Mouse (Mus musculus): ENCODE measurements around the gene Atp6v0b. TPM values are rescaled to one million over a fixed set of nuclear protein-coding genes. Genes with fewer than 3 reads are reported as not detected.

The Atp6v0b gene
- polyA plus RNA-seq (2021; fragmentation: Nextera tagmentation) = 864 and 877 TPM in 2 replicates
- long read RNA-seq, experiment 1, transcript Atp6v0b-209 (3 exons, 560 nt) = minor isoform, 6 of 669 reads
- long read RNA-seq, experiment 1, transcript Atp6v0b-201 (8 exons, 1,000 nt) = major isoform, 599 of 669 reads
- long read RNA-seq, experiment 1, partial matches to known transcripts = 31 of 669 reads
- long read RNA-seq, experiment 1, other reads (novel, unspliced or antisense) = 29 of 669 reads
- long read RNA-seq, experiment 2, transcript Atp6v0b-201 (8 exons, 1,000 nt) = major isoform, 368 of 406 reads
- long read RNA-seq, experiment 2, partial matches to known transcripts = 15 of 406 reads
- long read RNA-seq, experiment 2, other reads (novel, unspliced or antisense) = 21 of 406 reads

DNA sequence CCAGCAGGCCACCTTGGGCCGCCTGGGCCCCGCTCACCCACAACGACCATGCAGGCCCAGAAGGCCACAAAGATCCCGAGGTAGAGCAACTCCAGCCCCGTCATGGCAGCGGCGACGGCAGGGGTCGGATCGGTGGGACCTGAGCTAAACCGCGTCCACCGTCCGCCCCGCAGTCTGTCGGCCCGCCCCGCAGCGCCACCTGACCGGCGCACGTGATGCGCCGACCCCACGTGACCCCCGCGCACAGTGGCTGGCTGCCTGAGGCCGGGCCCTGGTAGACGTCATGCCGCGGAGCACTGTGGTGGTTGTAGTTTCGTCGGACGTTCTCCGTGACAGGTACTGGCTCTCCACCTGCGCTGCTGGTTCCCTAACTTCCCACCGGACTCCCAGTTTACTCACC lies at the start of gene Atp6v0b:
Gene Atp6v0b (minus strand): TSS at position 201 of the 400 bp plus-strand sequence.

DNA sequence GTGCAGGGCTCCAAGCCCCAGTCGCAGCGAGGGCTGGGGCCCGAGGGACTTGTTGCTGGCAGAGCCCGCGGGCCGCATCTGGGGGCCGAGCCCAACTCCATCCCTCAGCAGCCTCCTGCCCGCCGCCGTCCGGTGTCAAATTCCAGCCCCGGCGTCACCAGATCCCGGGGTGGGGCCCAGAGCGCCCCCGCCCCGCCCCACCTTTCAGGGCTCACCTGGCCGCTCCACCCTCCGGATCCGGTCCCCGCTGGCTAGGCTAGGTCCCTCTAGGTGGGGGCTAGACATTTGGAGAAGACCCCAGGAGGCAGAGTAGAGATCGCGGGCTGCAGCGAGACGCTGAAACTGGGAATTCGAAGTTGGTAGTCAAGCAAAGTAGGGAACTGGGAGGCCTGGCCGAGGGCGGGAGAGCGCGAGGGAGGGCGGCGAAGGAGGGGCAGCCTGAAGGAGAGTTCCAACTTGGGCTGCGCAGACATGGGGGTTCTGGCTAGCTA lies 42.3 kb upstream of the Atp6v0b start, which contains the start of gene Artn:
Gene Artn (minus strand): TSS at position 373 of the 491 bp plus-strand sequence.

DNA sequence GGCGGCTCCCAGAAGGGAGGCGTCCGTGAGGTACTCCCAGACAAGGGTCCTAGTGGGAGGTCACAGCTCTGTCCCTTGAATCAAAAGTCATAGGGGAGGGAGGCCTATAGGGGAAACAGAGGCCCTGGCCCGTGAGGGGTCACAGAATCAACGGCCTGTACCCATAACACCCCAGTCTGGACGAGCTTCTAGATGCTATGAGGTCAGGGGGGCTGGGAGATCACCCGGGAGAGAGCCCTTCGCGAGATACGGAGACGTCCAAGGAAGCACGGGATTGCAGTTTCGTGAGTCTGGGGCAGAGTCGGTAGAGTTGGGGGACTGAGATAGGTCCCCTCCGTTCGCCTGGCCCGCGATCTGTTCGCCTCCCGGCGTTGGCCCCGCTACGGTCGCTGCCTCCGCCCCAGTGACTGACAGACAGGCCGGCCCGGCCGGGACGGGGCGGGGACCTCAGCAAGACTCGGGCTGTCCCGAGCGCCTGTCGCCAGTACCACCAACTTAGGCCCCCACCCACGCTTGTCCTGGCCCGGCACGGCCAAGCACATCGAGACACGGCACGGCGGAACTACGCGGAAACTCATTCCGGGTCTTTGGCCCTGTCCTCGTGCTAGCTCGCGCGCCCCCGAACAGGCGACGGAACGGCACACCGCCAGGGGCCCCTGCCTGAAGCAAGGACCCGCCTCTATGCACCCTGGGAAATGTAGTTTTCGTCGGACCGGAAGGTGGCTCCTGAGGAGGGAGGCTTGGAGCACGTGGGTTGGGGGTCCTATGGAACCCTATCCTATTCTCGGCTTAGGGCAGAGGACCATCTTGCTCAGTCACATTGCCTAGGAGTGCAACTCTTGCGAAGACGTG lies 27.7 kb upstream of the Atp6v0b start, which contains the start of gene Ipo13:
Gene Ipo13 (minus strand): TSS at position 409 of the 852 bp plus-strand sequence.

DNA sequence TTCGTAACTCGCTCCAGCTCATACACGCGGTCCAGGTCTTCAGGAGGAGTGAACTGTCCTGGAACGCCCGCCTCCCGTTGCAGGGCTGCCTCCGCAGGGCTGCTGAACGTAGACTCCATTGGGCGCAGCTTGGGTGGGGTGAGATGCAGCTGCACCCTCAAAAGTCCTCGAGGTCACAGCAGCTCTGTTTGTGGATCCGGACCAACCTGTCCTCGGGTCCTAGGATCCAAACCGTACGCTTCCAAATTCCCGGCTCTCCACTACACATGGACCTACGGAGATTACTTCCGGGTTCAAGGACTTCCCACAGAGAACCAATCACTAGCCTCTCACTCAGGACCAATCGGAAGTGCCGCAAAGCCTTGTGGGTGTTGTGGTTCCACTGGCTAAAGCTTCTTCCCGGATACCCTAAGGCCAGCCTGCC lies 4.6 kb upstream of the Atp6v0b start, which contains the start of gene Dph2:
Gene Dph2 (minus strand): TSS at position 295 of the 424 bp plus-strand sequence.

DNA sequence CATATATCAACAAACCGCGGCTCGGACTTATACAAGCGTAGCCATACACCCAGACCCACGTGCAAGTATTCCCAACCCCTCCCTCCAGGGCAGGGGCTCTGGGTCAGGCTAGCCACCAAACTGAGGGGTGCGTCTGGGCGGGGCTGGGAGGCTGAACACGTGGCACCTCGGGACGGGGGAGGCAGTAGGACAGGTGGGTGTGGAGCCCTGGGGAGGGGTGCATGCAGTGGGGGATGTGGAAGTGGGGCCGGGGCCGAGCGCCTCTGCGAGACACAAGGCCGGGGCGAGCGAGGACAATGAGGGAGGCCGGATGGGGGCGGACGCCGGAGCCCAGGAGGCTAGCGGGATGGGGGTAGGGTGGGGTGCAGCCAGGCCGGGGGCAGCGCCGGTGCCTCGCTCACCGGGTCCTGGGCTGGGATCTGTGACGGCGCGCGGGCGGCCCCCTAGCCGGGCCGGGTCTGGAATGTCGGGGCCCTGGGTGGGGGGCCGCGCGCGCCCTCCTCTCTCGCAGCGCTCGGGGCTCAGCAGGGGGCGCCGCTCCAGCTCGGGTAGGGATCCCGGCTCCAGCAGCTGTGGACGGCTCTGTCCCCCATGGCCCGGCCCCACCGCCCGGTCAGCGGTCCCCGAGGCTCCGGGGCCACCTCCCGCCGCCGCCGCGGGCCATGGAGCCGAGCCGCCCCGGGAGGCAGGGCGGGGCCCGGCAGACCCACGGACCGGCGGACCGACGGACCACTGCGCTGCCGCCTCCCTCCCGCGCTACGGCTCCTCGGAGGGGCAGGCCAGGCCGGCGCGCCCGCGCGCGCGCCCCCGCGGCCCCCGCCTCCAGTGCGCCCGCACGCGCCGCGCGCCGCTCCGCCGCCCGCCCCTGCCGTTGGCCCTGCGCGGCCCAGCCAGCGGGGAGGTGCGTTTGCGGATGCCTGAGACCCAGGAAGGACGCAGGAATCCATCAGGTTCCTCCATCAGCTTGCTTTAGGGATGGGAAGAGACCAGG lies 4.1 kb downstream of the Atp6v0b start, which contains the start of gene B4galt2:
Gene B4galt2 (minus strand): TSS at position 787 of the 991 bp plus-strand sequence.

DNA sequence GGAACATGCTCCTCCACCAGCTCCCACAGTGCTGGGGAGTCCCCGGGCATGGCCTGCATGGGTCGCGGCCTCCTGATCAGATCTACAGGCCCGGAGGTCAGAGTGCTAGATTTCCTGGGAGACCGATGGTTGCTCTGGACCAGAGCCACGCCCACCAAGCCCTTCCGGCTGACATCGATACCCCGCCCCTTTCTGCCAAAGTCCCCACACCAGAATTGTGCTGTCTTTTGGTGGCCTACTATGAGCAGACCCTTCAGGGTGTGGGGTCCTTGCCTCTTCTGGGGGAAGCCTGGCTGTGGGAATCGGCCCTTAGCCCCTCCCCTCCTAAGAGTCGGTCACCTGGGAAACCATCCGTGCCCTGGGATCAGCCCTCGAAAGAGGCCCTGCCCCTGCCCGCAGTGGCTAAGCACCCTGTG lies 14.7 kb downstream of the Atp6v0b start, which contains the start of gene Ccdc24:
Gene Ccdc24 (minus strand): TSS at position 87 of the 416 bp plus-strand sequence.

DNA sequence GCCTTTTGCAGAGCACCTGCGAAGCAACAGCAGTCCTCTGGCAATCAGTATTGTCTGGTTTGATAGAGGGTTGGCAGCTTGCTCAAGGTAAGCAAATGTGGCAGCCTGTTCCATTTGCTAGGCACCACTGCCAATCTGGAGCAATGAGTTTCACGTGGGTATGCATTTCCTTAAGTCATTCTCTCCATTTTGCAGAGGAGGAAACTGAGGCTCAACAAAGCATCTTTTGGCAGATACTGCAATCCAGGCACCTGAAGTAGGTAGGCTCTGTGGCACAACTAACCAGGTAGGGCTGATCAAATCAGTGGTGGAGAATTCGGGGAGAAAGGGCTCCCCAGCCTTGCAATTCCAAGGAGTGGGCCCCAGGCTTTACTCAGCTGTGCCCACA lies 52.7 kb downstream of the Atp6v0b start, which contains the start of gene Slc6a9:
Gene Slc6a9 (plus strand): TSS at position 50 of the 388 bp plus-strand sequence.

Other genes with a start within 250 kb of the Atp6v0b start
- gene Dmap1, start 205.1 kb downstream of the Atp6v0b start, polyA plus RNA-seq (2021; fragmentation: Nextera tagmentation) = 40.3 and 44.6 TPM in 2 replicates
- not detected in 2 replicates for gene Gm12845, start 162.9 kb downstream of the Atp6v0b start, polyA plus RNA-seq (2021; fragmentation: Nextera tagmentation)
- gene Klf17, start 121.7 kb downstream of the Atp6v0b start, polyA plus RNA-seq (2021; fragmentation: Nextera tagmentation) = not detected in 2 replicates
- gene Slc6a9, start 52.8 kb downstream of the Atp6v0b start, polyA plus RNA-seq (2021; fragmentation: Nextera tagmentation) = 16.2 and 20.4 TPM in 2 replicates
- 0.46 and 1.5 TPM in 2 replicates for gene Ccdc24, start 14.8 kb downstream of the Atp6v0b start, polyA plus RNA-seq (2021; fragmentation: Nextera tagmentation)
- 6.2 and 6.7 TPM in 2 replicates for gene B4galt2, start 3.8 kb downstream of the Atp6v0b start, polyA plus RNA-seq (2021; fragmentation: Nextera tagmentation)
- gene Dph2, start 4.7 kb upstream of the Atp6v0b start, polyA plus RNA-seq (2021; fragmentation: Nextera tagmentation) = 7.7 TPM in 2 replicates
- 37.2 and 40.7 TPM in 2 replicates for gene Ipo13, start 27.7 kb upstream of the Atp6v0b start, polyA plus RNA-seq (2021; fragmentation: Nextera tagmentation)
- 0.55 and 0.59 TPM in 2 replicates for gene Artn, start 42.4 kb upstream of the Atp6v0b start, polyA plus RNA-seq (2021; fragmentation: Nextera tagmentation)
- 7.2 and 11.8 TPM in 2 replicates for gene St3gal3, start 247.6 kb upstream of the Atp6v0b start, polyA plus RNA-seq (2021; fragmentation: Nextera tagmentation)